Mouse (Mus musculus) B cell, adult (primary cell): ENCODE results near the gene Rbbp6. TPM values are rescaled to one million over a fixed set of nuclear protein-coding genes. Genes with fewer than 3 reads are reported as not detected.

Experiments
- total RNA-seq: library from RNA; stranded (reverse); gene quantifications from 4 replicates; pipeline ENCODE4 v1.2.4, GENCODE M21; 2023; ENCODE audit not compliant: inconsistent age

Gene Rbbp6
- total RNA-seq: 157 to 170 TPM (median 160 TPM) in 4 replicates

GRCm38 (mm10) chr7:122965386-122965785, at the start of gene Rbbp6:
Gene Rbbp6 (plus strand): TSS chr7:122965686.

Other genes starting within 250 kb of the Rbbp6 start
- 90.5 to 102 TPM (median 96.7 TPM) in 4 replicates for gene Tnrc6a, start 158.2 kb downstream of the Rbbp6 start, total RNA-seq
- not detected in 4 replicates for gene Slc5a11, start 249.1 kb downstream of the Rbbp6 start, total RNA-seq